Mouse (Mus musculus) neural tube, embryonic 12.5 days (tissue): ENCODE data around the gene Esrrg. TPM values are rescaled to one million over a fixed set of nuclear protein-coding genes. Genes with fewer than 3 reads are reported as not detected.

Experiments
- ATAC-seq: fragments of 200-750 bp; cut with Nextera tagmentation; 2 replicates; pipeline ENCODE4 v1.8.0; 2017; ENCODE audit warnings: low read depth, mild to moderate bottlenecking, moderate TSS enrichment, moderate library complexity; ENCODE audit not compliant: low FRiP score
- H3K27ac ChIP-seq: fragments of 300-500 bp; sonication (generic); 2 replicates; pipeline ENCODE4 v1.5.1; 2016
- H3K27me3 ChIP-seq: fragments of 300-500 bp; sonication (generic); replicated peaks from 2 replicates; pipeline ENCODE4 v1.6.1; 2016; ENCODE audit warnings: mild to moderate bottlenecking
- H3K36me3 ChIP-seq: fragments of 300-500 bp; sonication (generic); 2 replicates; pipeline ENCODE4 v1.6.1; 2016; ENCODE audit warnings: mild to moderate bottlenecking
- H3K4me1 ChIP-seq: fragments of 300-500 bp; sonication (generic); 2 replicates; pipeline ENCODE4 v1.6.1; 2016
- H3K4me2 ChIP-seq: fragments of 300-500 bp; sonication (generic); replicated peaks from 2 replicates; pipeline ENCODE4 v1.6.1; 2016; ENCODE audit warnings: mild to moderate bottlenecking
- H3K4me3 ChIP-seq: fragments of 300-500 bp; sonication (generic); 2 replicates; pipeline ENCODE4 v1.5.1; 2016
- H3K9ac ChIP-seq: fragments of 300-500 bp; sonication (generic); 2 replicates; pipeline ENCODE4 v1.6.1; 2016; ENCODE audit warnings: mild to moderate bottlenecking
- H3K9me3 ChIP-seq: fragments of 300-500 bp; sonication (generic); 2 replicates; pipeline ENCODE4 v1.6.1; 2016; ENCODE audit warnings: mild to moderate bottlenecking
- WGBS: fragments of 180-500 bp; shearing (Covaris S2); methylation state at CpG from one replicate; pipeline ENCODE4 v1.1.7; 2016; 5-methylcytosine and 5-hydroxymethylcytosine counted together
- polyA plus RNA-seq: library from polyadenylated mRNA; unstranded; fragments of >200 nt; fragmentation: Nextera tagmentation; extraction: Ambion mirVana; gene quantifications from 2 replicates; pipeline ENCODE4 v1.2.1, GENCODE M21; 2016

Gene Esrrg
- polyA plus RNA-seq, 1 experiment from 2014 or later: 17.8 TPM

- WGBS: 60% methylated on average over 4 of the region's 4 CpGs
- Histone ChIP-seq H3K4me2 (peak overlapping the region; percentile 28; the same call in 1 of the 2 replicates), H3K27ac (no peak overlapping the region), H3K36me3 (no peaks in the 10 kb centered on the region), H3K9me3 (no peaks in the 10 kb centered on the region), H3K9ac (no peak overlapping the region), H3K27me3 (no peaks in the 10 kb centered on the region), H3K4me1 (peaks cover 5% of the 10 kb centered on the region), H3K4me3 (peak overlapping the region; percentile 15; the same call in 1 of the 2 replicates)
- no peak for ATAC-seq
Measured at GRCm38 (mm10) chr1:187999121-187999520, 390.5 kb downstream of the Esrrg start.

- Histone ChIP-seq H3K4me2 (peak overlapping the region; percentile 28; the same call in 1 of the 2 replicates), H3K36me3 (no peaks in the 10 kb centered on the region), H3K27ac (no peak overlapping the region), H3K9me3 (no peaks in the 10 kb centered on the region), H3K4me1 (peaks cover 5% of the 10 kb centered on the region), H3K27me3 (no peaks in the 10 kb centered on the region), H3K4me3 (peak overlapping the region; percentile 2; the same call in 1 of the 2 replicates), H3K9ac (no peak overlapping the region)
- no peak for ATAC-seq
- 61% methylated on average over 8 of the region's 8 CpGs for WGBS
Measured at GRCm38 (mm10) chr1:188000189-188000588, 391.6 kb downstream of the Esrrg start.

- Histone ChIP-seq H3K9ac (no peak overlapping the region), H3K9me3 (no peaks in the 10 kb centered on the region), H3K36me3 (no peaks in the 10 kb centered on the region), H3K27ac (no peak overlapping the region), H3K4me3 (no peak overlapping the region), H3K4me2 (no peak overlapping the region), H3K4me1 (peaks cover 10% of the 10 kb centered on the region; the same call in 1 of the 2 replicates), H3K27me3 (no peaks in the 10 kb centered on the region)
- ATAC-seq: no peak
- 72% methylated on average over 13 of the region's 13 CpGs for WGBS
Measured at GRCm38 (mm10) chr1:188006820-188007491, 398.4 kb downstream of the Esrrg start.

- H3K4me2 ChIP-seq: no peak overlapping the region
- 75% methylated on average over 13 of the region's 13 CpGs for WGBS
- H3K4me3 ChIP-seq: no peak overlapping the region
- H3K9ac ChIP-seq: no peak overlapping the region
- H3K9me3 ChIP-seq: no peaks in the 10 kb centered on the region
- no peaks in the 10 kb centered on the region for H3K27me3 ChIP-seq
- no peak for ATAC-seq
- peaks cover 10% of the 10 kb centered on the region; the same call in 1 of the 2 replicates for H3K4me1 ChIP-seq
- H3K36me3 ChIP-seq: no peaks in the 10 kb centered on the region
- H3K27ac ChIP-seq: no peak overlapping the region
Measured at GRCm38 (mm10) chr1:188008476-188008875, 399.9 kb downstream of the Esrrg start.

GRCm38 (mm10) chr1:188009868-188010267 lies 401.3 kb downstream of the Esrrg start:
- Histone ChIP-seq H3K4me3 (no peak overlapping the region), H3K27me3 (no peaks in the 10 kb centered on the region), H3K9me3 (no peaks in the 10 kb centered on the region), H3K4me1 (peaks cover 10% of the 10 kb centered on the region; the same call in 1 of the 2 replicates), H3K27ac (no peak overlapping the region), H3K36me3 (no peaks in the 10 kb centered on the region), H3K4me2 (no peak overlapping the region), H3K9ac (no peak overlapping the region)
- no peak for ATAC-seq
- WGBS: 59% methylated on average over 5 of the region's 5 CpGs

GRCm38 (mm10) chr1:188010860-188011259 lies 402.3 kb downstream of the Esrrg start:
- H3K9ac ChIP-seq: no peak overlapping the region
- no peak for ATAC-seq
- peaks cover 10% of the 10 kb centered on the region; the same call in 1 of the 2 replicates for H3K4me1 ChIP-seq
- H3K27me3 ChIP-seq: no peaks in the 10 kb centered on the region
- no peaks in the 10 kb centered on the region for H3K36me3 ChIP-seq
- H3K4me2 ChIP-seq: no peak overlapping the region
- no peaks in the 10 kb centered on the region for H3K9me3 ChIP-seq
- no peak overlapping the region for H3K4me3 ChIP-seq
- WGBS: 83% methylated on average over 1 of the region's 1 CpGs
- no peak overlapping the region for H3K27ac ChIP-seq

- WGBS: 63% methylated on average over 4 of the region's 4 CpGs
- no peaks in the 10 kb centered on the region; the same call in 1 of the 2 replicates for H3K4me1 ChIP-seq
- no peak overlapping the region for H3K9ac ChIP-seq
- H3K27me3 ChIP-seq: no peaks in the 10 kb centered on the region
- H3K36me3 ChIP-seq: no peaks in the 10 kb centered on the region
- H3K4me2 ChIP-seq: no peak overlapping the region
- H3K4me3 ChIP-seq: no peak overlapping the region
- ATAC-seq: no peak
- no peak overlapping the region for H3K27ac ChIP-seq
- no peaks in the 10 kb centered on the region for H3K9me3 ChIP-seq
Measured at GRCm38 (mm10) chr1:188014411-188014810, 405.8 kb downstream of the Esrrg start.

- Histone ChIP-seq H3K36me3 (no peaks in the 10 kb centered on the region), H3K27ac (no peak overlapping the region), H3K27me3 (no peaks in the 10 kb centered on the region), H3K4me3 (no peak overlapping the region), H3K4me2 (no peak overlapping the region), H3K9ac (no peak overlapping the region), H3K4me1 (no peaks in the 10 kb centered on the region), H3K9me3 (no peaks in the 10 kb centered on the region)
- ATAC-seq: no peak
- WGBS: 55% methylated on average over 14 of the region's 14 CpGs
Measured at GRCm38 (mm10) chr1:188017956-188018862, 409.6 kb downstream of the Esrrg start.

GRCm38 (mm10) chr1:188029205-188029604 lies 420.6 kb downstream of the Esrrg start:
- Histone ChIP-seq H3K27ac (no peak overlapping the region), H3K9me3 (no peaks in the 10 kb centered on the region), H3K36me3 (no peaks in the 10 kb centered on the region), H3K27me3 (no peaks in the 10 kb centered on the region), H3K4me1 (0 out of 2 replicates have a peak, but pooled peaks cover 8% of the 10 kb centered on the region), H3K4me2 (no peak overlapping the region), H3K9ac (no peak overlapping the region), H3K4me3 (no peak overlapping the region)
- ATAC-seq: no peak
- WGBS: 53% methylated on average over 8 of the region's 8 CpGs

- 20% methylated on average over 10 of the region's 10 CpGs for WGBS
- 0 out of 2 replicates have a peak, but pooled peaks cover 8% of the 10 kb centered on the region for H3K4me1 ChIP-seq
- H3K36me3 ChIP-seq: no peaks in the 10 kb centered on the region
- no peaks in the 10 kb centered on the region for H3K27me3 ChIP-seq
- H3K9me3 ChIP-seq: no peaks in the 10 kb centered on the region
- H3K4me3 ChIP-seq: no peak overlapping the region
- no peak for ATAC-seq
- no peak overlapping the region for H3K4me2 ChIP-seq
- no peak overlapping the region for H3K27ac ChIP-seq
- no peak overlapping the region for H3K9ac ChIP-seq
Measured at GRCm38 (mm10) chr1:188030116-188030515, 421.5 kb downstream of the Esrrg start.

GRCm38 (mm10) chr1:188031276-188031675 lies 422.7 kb downstream of the Esrrg start:
- Histone ChIP-seq H3K27ac (no peak overlapping the region), H3K4me1 (0 out of 2 replicates have a peak, but pooled peaks cover 8% of the 10 kb centered on the region), H3K9ac (no peak overlapping the region), H3K9me3 (no peaks in the 10 kb centered on the region), H3K27me3 (no peaks in the 10 kb centered on the region), H3K36me3 (no peaks in the 10 kb centered on the region), H3K4me3 (no peak overlapping the region), H3K4me2 (no peak overlapping the region)
- ATAC-seq: no peak
- 9% methylated on average over 4 of the region's 4 CpGs for WGBS

GRCm38 (mm10) chr1:188035957-188036356 lies 427.4 kb downstream of the Esrrg start:
- no peak overlapping the region for H3K27ac ChIP-seq
- H3K4me3 ChIP-seq: no peak overlapping the region
- ATAC-seq: no peak
- WGBS: 20% methylated on average over 8 of the region's 8 CpGs
- no peaks in the 10 kb centered on the region for H3K27me3 ChIP-seq
- no peak overlapping the region for H3K4me2 ChIP-seq
- H3K9me3 ChIP-seq: no peaks in the 10 kb centered on the region
- H3K9ac ChIP-seq: no peak overlapping the region
- 0 out of 2 replicates have a peak, but pooled peaks cover 4% of the 10 kb centered on the region for H3K4me1 ChIP-seq
- H3K36me3 ChIP-seq: no peaks in the 10 kb centered on the region
